Comparison of ENCODE assay signal across 18 mouse cellular contexts in the genomic region with DNA sequence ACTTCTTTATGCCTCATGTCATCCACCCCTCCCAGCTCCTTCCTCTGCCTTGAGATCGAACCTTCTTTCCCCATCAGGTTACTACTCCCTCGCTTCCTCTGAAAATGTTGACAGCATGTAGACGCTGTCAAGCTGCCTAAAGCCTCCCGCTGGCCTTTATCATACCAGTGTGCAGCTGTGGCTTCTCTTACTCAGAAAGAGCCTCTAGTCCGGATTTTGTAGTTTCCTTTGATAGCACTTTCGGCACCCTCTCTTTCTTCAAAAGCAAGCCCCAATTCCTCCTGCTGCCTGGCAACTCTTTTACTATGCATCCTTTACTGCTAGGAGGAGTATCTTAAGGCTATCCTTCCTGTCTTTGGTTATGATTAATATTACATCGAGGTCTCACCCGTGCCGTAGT.
DNase-seq lines count a peak whose midpoint lies in the region; ATAC-seq and TF ChIP-seq lines count a peak whose summit lies in the region.
"Had no signal": no experiment of that assay in that cellular context is flagged by ENCODE, and none has a peak within 500 bp of the region (broad histone marks: within the 10 kb centered on the region; RNA-seq: fewer than 3 reads in every experiment).

No protein-coding gene starts in this region.

- H3K4me1 ChIP-seq in heart, embryonic 16.5 days (ENCODE audit: control insufficient read depth, insufficient read depth, low read length): peaks cover 5% of the 10 kb centered on the region; the same call in 1 of the 2 replicates
- peaks cover 24% of the 10 kb centered on the region; the same call in 1 of the 2 replicates for H3K4me1 ChIP-seq in heart, embryonic 12.5 days (replicated peaks)
- H3K4me1 ChIP-seq in kidney, embryonic 15.5 days: peaks cover 18% of the 10 kb centered on the region
- no peaks in the 10 kb centered on the region for H3K4me1 ChIP-seq in lung, embryonic 14.5 days (ENCODE audit: insufficient read depth)

- TF ChIP-seq CTCF in lung, embryonic 14.5 days (IDR thresholded peaks at IDR 0.05; ENCODE audit: low read depth): no peak

- ATAC-seq in heart, embryonic 16.5 days (replicated peaks; ENCODE audit: extremely low read depth, insufficient read depth, low FRiP score): no peak
- ATAC-seq in heart, embryonic 12.5 days (ENCODE audit: insufficient number of reproducible peaks, low FRiP score): no peak
- no peak for ATAC-seq in kidney, embryonic 15.5 days (replicated peaks; ENCODE audit: low FRiP score)
- ATAC-seq in lung, embryonic 14.5 days (ENCODE audit: insufficient read depth): no peak
- ATAC-seq: forebrain, embryonic 16.5 days; inflammation-experienced regulatory T-cells, adult 6 months had no signal

- no peak overlapping the region for H3K27ac ChIP-seq in heart, embryonic 16.5 days (ENCODE audit: low read length)
- no peak overlapping the region for H3K27ac ChIP-seq in heart, embryonic 12.5 days (ENCODE audit: poor library complexity, severe bottlenecking)
- no peak overlapping the region for H3K27ac ChIP-seq in kidney, embryonic 15.5 days
- H3K27ac ChIP-seq in lung, embryonic 14.5 days (ENCODE audit: low read depth): no peak overlapping the region
- H3K27ac ChIP-seq: embryonic facial prominence, embryonic 13.5 days; forebrain, embryonic 12.5 days; hindbrain, embryonic 10.5 days; hindbrain, embryonic 15.5 days had no signal

- H3K4me2 ChIP-seq in heart, embryonic 16.5 days (ENCODE audit: low read depth, low read length): peak overlapping the region; percentile 14
- no peak overlapping the region for H3K4me2 ChIP-seq in heart, embryonic 12.5 days
- H3K4me2 ChIP-seq in kidney, embryonic 15.5 days: peak overlapping the region; percentile 45
- no peak overlapping the region for H3K4me2 ChIP-seq in lung, embryonic 14.5 days
- H3K4me2 ChIP-seq: embryonic facial prominence, embryonic 13.5 days; forebrain, embryonic 12.5 days; hindbrain, embryonic 15.5 days had no signal

- H3K36me3 ChIP-seq in heart, embryonic 16.5 days (ENCODE audit: control insufficient read depth, insufficient read depth): no peaks in the 10 kb centered on the region
- H3K36me3 ChIP-seq in heart, embryonic 12.5 days: no peaks in the 10 kb centered on the region
- H3K36me3 ChIP-seq in kidney, embryonic 15.5 days: no peaks in the 10 kb centered on the region
- H3K36me3 ChIP-seq in lung, embryonic 14.5 days (ENCODE audit: insufficient read depth): no peaks in the 10 kb centered on the region
- H3K36me3 ChIP-seq: embryonic facial prominence, embryonic 13.5 days; forebrain, embryonic 12.5 days; hindbrain, embryonic 10.5 days; hindbrain, embryonic 15.5 days had no signal

- 51% methylated on average over 9 of the region's 9 CpGs for WGBS in heart, embryonic 16.5 days
- WGBS in heart, embryonic 12.5 days: 32% methylated on average over 9 of the region's 9 CpGs
- WGBS in kidney, embryonic 15.5 days: 61% methylated on average over 9 of the region's 9 CpGs
- 61% methylated on average over 9 of the region's 9 CpGs for WGBS in lung, embryonic 14.5 days

- H3K4me3 ChIP-seq in heart, embryonic 16.5 days (ENCODE audit: low read length): no peak overlapping the region
- no peak overlapping the region for H3K4me3 ChIP-seq in heart, embryonic 12.5 days
- H3K4me3 ChIP-seq in kidney, embryonic 15.5 days (replicated peaks): no peak overlapping the region
- no peak overlapping the region for H3K4me3 ChIP-seq in lung, embryonic 14.5 days (ENCODE audit: low read depth, low read length)
- H3K4me3 ChIP-seq: embryonic facial prominence, embryonic 13.5 days; forebrain, embryonic 12.5 days; hindbrain, embryonic 10.5 days; hindbrain, embryonic 15.5 days had no signal

- no peaks in the 10 kb centered on the region for H3K9me3 ChIP-seq in heart, embryonic 16.5 days (replicated peaks; ENCODE audit: control insufficient read depth, low read length)
- no peaks in the 10 kb centered on the region for H3K9me3 ChIP-seq in heart, embryonic 12.5 days (replicated peaks)
- no peaks in the 10 kb centered on the region for H3K9me3 ChIP-seq in kidney, embryonic 15.5 days (replicated peaks)
- H3K9me3 ChIP-seq in lung, embryonic 14.5 days (ENCODE audit: low read depth, low read length): no peaks in the 10 kb centered on the region
- H3K9me3 ChIP-seq: embryonic facial prominence, embryonic 13.5 days; forebrain, embryonic 12.5 days; hindbrain, embryonic 10.5 days; hindbrain, embryonic 15.5 days had no signal

- no peaks in the 10 kb centered on the region for H3K27me3 ChIP-seq in heart, embryonic 16.5 days (ENCODE audit: control insufficient read depth, insufficient read depth, low read length)
- 0 out of 2 replicates have a peak, but pooled peaks cover 4% of the 10 kb centered on the region for H3K27me3 ChIP-seq in heart, embryonic 12.5 days (replicated peaks)
- no peaks in the 10 kb centered on the region for H3K27me3 ChIP-seq in kidney, embryonic 15.5 days
- no peaks in the 10 kb centered on the region for H3K27me3 ChIP-seq in lung, embryonic 14.5 days (ENCODE audit: insufficient read depth, low read length)
- H3K27me3 ChIP-seq: forebrain, embryonic 12.5 days; hindbrain, embryonic 15.5 days had no signal

- no peak for DNase-seq in kidney, adult 18-20 months
- DNase-seq in lung, embryonic 14.5 days: peak; percentile 17
- no peak for DNase-seq in lung, adult 18-20 months
- DNase-seq: adrenal gland, adult 2 months; adrenal gland, postnatal 25 days; cerebellum, adult 18-20 months; cerebellum, adult 9-11 months; cerebellum, postnatal 36 days; gastrocnemius, postnatal 10 days had no signal

- no peak overlapping the region for H3K9ac ChIP-seq in heart, embryonic 16.5 days (ENCODE audit: low read length)
- H3K9ac ChIP-seq in heart, embryonic 12.5 days: no peak overlapping the region
- H3K9ac ChIP-seq in kidney, embryonic 15.5 days: no peak overlapping the region
- no peak overlapping the region for H3K9ac ChIP-seq in lung, embryonic 14.5 days
- H3K9ac ChIP-seq: embryonic facial prominence, embryonic 13.5 days; forebrain, embryonic 12.5 days; hindbrain, embryonic 15.5 days had no signal

Comparison
In these comparisons a context has a peak if more than half of its experiments do, and no peak if none do; other contexts are left out.
1. H3K4me2 ChIP-seq: peak in heart, embryonic 16.5 days (single experiment) and kidney, embryonic 15.5 days (single experiment); none in heart, embryonic 12.5 days (single experiment) and lung, embryonic 14.5 days (single experiment).